Mouse (Mus musculus): ENCODE data around the gene Lyz1.
"Not testable (repeated sequence)": the region's sequence is repeated elsewhere in the genome, so short reads cannot be mapped to it uniquely, and the experiment has no call there.

Lyz1 gene

GRCm38 (mm10) chr10:117292671-117293070 lies at the start of gene Lyz1:
Lyz1 (minus strand) TSS chr10:117292868.
- DNase-seq = peak; percentile 51 to 72

GRCm38 (mm10) chr10:117342406-117342805 lies 49.7 kb upstream of the Lyz1 start:
- DNase-seq = no peak

GRCm38 (mm10) chr10:117341029-117341428 lies 48.4 kb upstream of the Lyz1 start:
- no peak for DNase-seq

GRCm38 (mm10) chr10:117339241-117339640 lies 46.6 kb upstream of the Lyz1 start:
- DNase-seq = no peak

- DNase-seq = no peak
Measured at GRCm38 (mm10) chr10:117337946-117338345, 45.3 kb upstream of the Lyz1 start.

- DNase-seq = peak in 1 of 2 experiments; percentile 59
Measured at GRCm38 (mm10) chr10:117335649-117336048, 43.0 kb upstream of the Lyz1 start.

- DNase-seq = peak in 1 of 2 experiments; percentile 71
Measured at GRCm38 (mm10) chr10:117330521-117330920, 37.9 kb upstream of the Lyz1 start.

GRCm38 (mm10) chr10:117323782-117324181 lies 31.1 kb upstream of the Lyz1 start:
- no peak for DNase-seq

- no peak for DNase-seq
Measured at GRCm38 (mm10) chr10:117322630-117323029, 30.0 kb upstream of the Lyz1 start.

GRCm38 (mm10) chr10:117320571-117320981 lies 27.9 kb upstream of the Lyz1 start:
- DNase-seq = peak; percentile 36 to 69

GRCm38 (mm10) chr10:117316391-117316790 lies 23.7 kb upstream of the Lyz1 start:
- DNase-seq = no peak

GRCm38 (mm10) chr10:117313133-117313532 lies 20.5 kb upstream of the Lyz1 start:
- no peak for DNase-seq

GRCm38 (mm10) chr10:117312168-117312567 lies 19.5 kb upstream of the Lyz1 start:
- DNase-seq = no peak

- no peak for DNase-seq
Measured at GRCm38 (mm10) chr10:117304371-117304770, 11.7 kb upstream of the Lyz1 start.

- DNase-seq = no peak
Measured at GRCm38 (mm10) chr10:117301688-117302087, 9.0 kb upstream of the Lyz1 start.

GRCm38 (mm10) chr10:117299901-117300520 lies 7.3 kb upstream of the Lyz1 start:
- no peak for DNase-seq

- no peak for DNase-seq
Measured at GRCm38 (mm10) chr10:117299106-117299505, 6.4 kb upstream of the Lyz1 start.

- no peak for DNase-seq
Measured at GRCm38 (mm10) chr10:117298336-117298735, 5.7 kb upstream of the Lyz1 start.

GRCm38 (mm10) chr10:117290936-117291335 lies 1.7 kb downstream of the Lyz1 start:
- DNase-seq = not testable (repeated sequence)

- DNase-seq = no peak
Measured at GRCm38 (mm10) chr10:117290046-117290870, 2.4 kb downstream of the Lyz1 start.

GRCm38 (mm10) chr10:117289034-117289505 lies 3.6 kb downstream of the Lyz1 start:
- not testable (repeated sequence) for DNase-seq

GRCm38 (mm10) chr10:117288197-117289033 lies 4.3 kb downstream of the Lyz1 start:
- no peak for DNase-seq

- no peak for DNase-seq
Measured at GRCm38 (mm10) chr10:117287226-117287850, 5.3 kb downstream of the Lyz1 start.
